Mouse (Mus musculus): ENCODE results near the gene Mrps23. TPM values are rescaled to one million over a fixed set of nuclear protein-coding genes. Genes with fewer than 3 reads are reported as not detected.

The Mrps23 gene
- polyA plus RNA-seq, 1 experiment from 2014 or later = 55.4 TPM

GRCm38 (mm10) chr11:88207697-88208096 lies 3.5 kb downstream of the Mrps23 start:
- 96% methylated on average over 2 of the region's 2 CpGs for WGBS
- H3K27me3 ChIP-seq (ENCODE audit: control insufficient read depth, insufficient read depth, low read length) = no peaks in the 10 kb centered on the region
- DNase-seq (ENCODE audit: low spot score) (no peak), ATAC-seq (ENCODE audit: low FRiP score, low TSS enrichment) (no peak)
- H3K4me1 ChIP-seq (replicated peaks; ENCODE audit: control insufficient read depth, insufficient read depth) = peaks cover 4% of the 10 kb centered on the region
- H3K4me3 ChIP-seq (ENCODE audit: low read depth, low read length) = no peak overlapping the region
- TF ChIP-seq CTCF (IDR thresholded peaks at IDR 0.05; ENCODE audit: low read depth) = no peak
- no peak for TF ChIP-seq EP300 (optimal IDR thresholded peaks at IDR 0.05)
- no peak overlapping the region for H3K9ac ChIP-seq (ENCODE audit: low read length)
- peaks cover 8% of the 10 kb centered on the region for H3K36me3 ChIP-seq (ENCODE audit: control insufficient read depth, insufficient read depth, low read length)
- H3K9me3 ChIP-seq (ENCODE audit: control insufficient read depth, low read length) = no peaks in the 10 kb centered on the region
- H3K27ac ChIP-seq (replicated peaks) = no peak overlapping the region
- H3K4me2 ChIP-seq (replicated peaks; ENCODE audit: low read depth) = no peak overlapping the region

GRCm38 (mm10) chr11:88211824-88212582 lies 7.8 kb downstream of the Mrps23 start:
- ATAC-seq (ENCODE audit: low FRiP score, low TSS enrichment) = 0 out of 2 replicates have a peak, but pooled peaks have one; percentile 21
- no peak for DNase-seq (ENCODE audit: low spot score)
- no peak for TF ChIP-seq EP300 (optimal IDR thresholded peaks at IDR 0.05)
- peak; percentile 22 for TF ChIP-seq CTCF (IDR thresholded peaks at IDR 0.05; ENCODE audit: low read depth)
- 76% methylated on average over 5 of the region's 5 CpGs for WGBS
- Histone ChIP-seq H3K4me1 (replicated peaks; ENCODE audit: control insufficient read depth, insufficient read depth) (no peaks in the 10 kb centered on the region), H3K9ac (ENCODE audit: low read length) (no peak overlapping the region), H3K9me3 (ENCODE audit: control insufficient read depth, low read length) (no peaks in the 10 kb centered on the region), H3K4me2 (replicated peaks; ENCODE audit: low read depth) (no peak overlapping the region), H3K27me3 (ENCODE audit: control insufficient read depth, insufficient read depth, low read length) (no peaks in the 10 kb centered on the region), H3K36me3 (ENCODE audit: control insufficient read depth, insufficient read depth, low read length) (peaks cover 8% of the 10 kb centered on the region), H3K27ac (replicated peaks) (no peak overlapping the region), H3K4me3 (ENCODE audit: low read depth, low read length) (no peak overlapping the region)

- Histone ChIP-seq H3K4me2 (replicated peaks; ENCODE audit: low read depth) (no peak overlapping the region), H3K27ac (replicated peaks) (no peak overlapping the region), H3K9me3 (ENCODE audit: control insufficient read depth, low read length) (no peaks in the 10 kb centered on the region), H3K4me3 (ENCODE audit: low read depth, low read length) (no peak overlapping the region), H3K9ac (ENCODE audit: low read length) (no peak overlapping the region), H3K36me3 (ENCODE audit: control insufficient read depth, insufficient read depth, low read length) (peaks cover 8% of the 10 kb centered on the region), H3K27me3 (ENCODE audit: control insufficient read depth, insufficient read depth, low read length) (no peaks in the 10 kb centered on the region), H3K4me1 (replicated peaks; ENCODE audit: control insufficient read depth, insufficient read depth) (no peaks in the 10 kb centered on the region)
- no peak for ATAC-seq (ENCODE audit: low FRiP score, low TSS enrichment)
- TF ChIP-seq CTCF (IDR thresholded peaks at IDR 0.05; ENCODE audit: low read depth) (no peak), EP300 (optimal IDR thresholded peaks at IDR 0.05) (no peak)
- DNase-seq (ENCODE audit: low spot score) = peak; percentile 27
- WGBS = 36% methylated on average over 6 of the region's 6 CpGs
Measured at GRCm38 (mm10) chr11:88213757-88214156, 9.6 kb downstream of the Mrps23 start.

GRCm38 (mm10) chr11:88214881-88215831 lies 11.0 kb downstream of the Mrps23 start:
- TF ChIP-seq CTCF (IDR thresholded peaks at IDR 0.05; ENCODE audit: low read depth) = no peak
- no peak for TF ChIP-seq EP300 (optimal IDR thresholded peaks at IDR 0.05)
- Histone ChIP-seq H3K27ac (replicated peaks) (no peak overlapping the region), H3K27me3 (ENCODE audit: control insufficient read depth, insufficient read depth, low read length) (no peaks in the 10 kb centered on the region), H3K9ac (ENCODE audit: low read length) (no peak overlapping the region), H3K9me3 (ENCODE audit: control insufficient read depth, low read length) (no peaks in the 10 kb centered on the region), H3K4me2 (replicated peaks; ENCODE audit: low read depth) (no peak overlapping the region), H3K36me3 (ENCODE audit: control insufficient read depth, insufficient read depth, low read length) (peaks cover 8% of the 10 kb centered on the region), H3K4me3 (ENCODE audit: low read depth, low read length) (no peak overlapping the region), H3K4me1 (replicated peaks; ENCODE audit: control insufficient read depth, insufficient read depth) (no peaks in the 10 kb centered on the region)
- ATAC-seq (ENCODE audit: low FRiP score, low TSS enrichment) = no peak
- DNase-seq (ENCODE audit: low spot score) = no peak
- WGBS = 63% methylated on average over 21 of the region's 21 CpGs

GRCm38 (mm10) chr11:88216231-88216685 lies 12.1 kb downstream of the Mrps23 start:
- no peak overlapping the region for H3K27ac ChIP-seq (replicated peaks)
- peak; percentile 65 for DNase-seq (ENCODE audit: low spot score)
- TF ChIP-seq CTCF (IDR thresholded peaks at IDR 0.05; ENCODE audit: low read depth) (peak; percentile 98), EP300 (optimal IDR thresholded peaks at IDR 0.05) (no peak)
- H3K36me3 ChIP-seq (ENCODE audit: control insufficient read depth, insufficient read depth, low read length) = no peaks in the 10 kb centered on the region
- no peaks in the 10 kb centered on the region for H3K9me3 ChIP-seq (ENCODE audit: control insufficient read depth, low read length)
- H3K9ac ChIP-seq (ENCODE audit: low read length) = no peak overlapping the region
- no peak overlapping the region for H3K4me3 ChIP-seq (ENCODE audit: low read depth, low read length)
- no peak overlapping the region for H3K4me2 ChIP-seq (replicated peaks; ENCODE audit: low read depth)
- no peak for ATAC-seq (ENCODE audit: low FRiP score, low TSS enrichment)
- no peaks in the 10 kb centered on the region for H3K27me3 ChIP-seq (ENCODE audit: control insufficient read depth, insufficient read depth, low read length)
- no peaks in the 10 kb centered on the region for H3K4me1 ChIP-seq (replicated peaks; ENCODE audit: control insufficient read depth, insufficient read depth)
- 21% methylated on average over 10 of the region's 10 CpGs for WGBS

All from stomach, postnatal 0 days (tissue).